Mouse (Mus musculus) C2C12 (cell line): ENCODE measurements at regions not wholly inside any gene's neighbourhood (a gene's known extent, or its start where the extent isn't known, plus 50 kb on each side); places are given as distances from the start of the nearest gene placed in this dataset.

ENCODE experiments used
- CTCF ChIP-seq: IDR thresholded peaks from one replicate; pipeline ENCODE4 v1.5.1; 2011; ENCODE audit not compliant: control insufficient read depth, insufficient read depth, insufficient read length
- MYOD1 ChIP-seq: IDR thresholded peaks from one replicate; pipeline ENCODE4 v1.6.1; 2011; ENCODE audit warnings: low read depth; ENCODE audit not compliant: control insufficient read depth, insufficient read length
- MYOG ChIP-seq: IDR thresholded peaks from one replicate; pipeline ENCODE4 v1.6.1; 2011; ENCODE audit not compliant: control insufficient read depth, insufficient read length; ENCODE audit errors: extremely low read depth
- USF1 ChIP-seq: IDR thresholded peaks from one replicate; pipeline ENCODE4 v1.6.1; 2011; ENCODE audit warnings: low read depth, mild to moderate bottlenecking, control low read depth, moderate library complexity

DNA sequence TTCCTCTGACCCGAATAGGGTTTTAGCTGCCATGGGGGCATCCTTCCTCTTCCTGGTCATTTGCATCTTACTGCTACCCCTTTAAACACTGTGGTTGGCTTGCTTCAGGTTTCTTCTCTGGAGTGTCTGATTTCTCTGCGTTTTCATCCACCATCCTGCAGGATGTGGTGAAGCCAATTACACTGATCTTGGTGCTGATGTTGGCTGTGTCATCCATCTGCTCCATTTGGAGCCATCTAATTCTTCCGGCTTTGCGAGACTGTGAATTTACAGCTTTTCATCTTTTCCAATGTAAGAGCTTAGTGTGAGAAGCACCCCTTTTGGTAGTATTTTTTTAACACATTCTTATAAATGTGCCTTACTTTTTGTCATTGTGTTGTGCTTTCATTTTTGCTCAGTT, 66.4 kb upstream of the Csl start:
- TF ChIP-seq CTCF: no peak
- no peak for TF ChIP-seq MYOG
- no peak for TF ChIP-seq USF1
- no peak for TF ChIP-seq MYOD1
